Mouse (Mus musculus): ENCODE data around the gene Cmss1. TPM values are rescaled to one million over a fixed set of nuclear protein-coding genes. Genes with fewer than 3 reads are reported as not detected.

Gene Cmss1
- 5.8 and 6.0 TPM in 2 replicates for polyA plus RNA-seq (2012; rRNA removed)
- polyA plus RNA-seq (2014; fragmentation: Nextera tagmentation; extraction: Ambion mirVana), result 23.0 and 26.8 TPM in 2 replicates

GRCm38 (mm10) chr16:57606444-57607227, at the start of gene Cmss1:
Gene Cmss1, minus strand, starts transcription at chr16:57606864.
- H3K9ac ChIP-seq (replicated peaks), result peak within 1 kb of the TSS; percentile 53
- DNase-seq (ENCODE audit: low read depth in 3 of 3, low spot score in 3 of 3), result peak; percentile 66 to 74 (median 68)
- no peak within 1 kb of the TSS for H3K27ac ChIP-seq
- H3K9me3 ChIP-seq (ENCODE audit: control insufficient read depth, low read length), result no peaks in the 10 kb centered on the region
- peaks cover 8 to 9% of the 10 kb centered on the region in 2 experiments for H3K4me1 ChIP-seq (replicated peaks; ENCODE audit: control insufficient read depth in 2 of 2, insufficient read depth in 2 of 2, low read length in 1 of 2)
- peak; percentile 10; the same call in 1 of the 2 replicates for TF ChIP-seq CTCF (IDR thresholded peaks at IDR 0.05; ENCODE audit: low read depth)
- TF ChIP-seq EP300 (IDR thresholded peaks at IDR 0.05; ENCODE audit: low read depth), result no peak
- no peaks in the 10 kb centered on the region for H3K27me3 ChIP-seq (ENCODE audit: control insufficient read depth, insufficient read depth, low read length)
- no peaks in the 10 kb centered on the region for H3K36me3 ChIP-seq (replicated peaks; ENCODE audit: control insufficient read depth, insufficient read depth, low read depth)
- WGBS (ENCODE audit: insufficient replicate concordance), result under 1% methylated on average over 64 of the region's 64 CpGs
- ATAC-seq (ENCODE audit: insufficient read depth), result peak; percentile 88
- H3K4me2 ChIP-seq (ENCODE audit: low read depth), result peak within 1 kb of the TSS; percentile 61
- peak within 1 kb of the TSS; percentile 70 to 71 for H3K4me3 ChIP-seq (ENCODE audit: insufficient read depth in 1 of 2, low read depth in 2 of 2, low read length in 2 of 2)

GRCm38 (mm10) chr16:57649888-57650287, 43.2 kb upstream of the Cmss1 start:
- DNase-seq (ENCODE audit: low read depth in 3 of 3, low spot score in 3 of 3) (no peak), ATAC-seq (ENCODE audit: insufficient read depth) (no peak)
- Histone ChIP-seq H3K27me3 (ENCODE audit: control insufficient read depth, insufficient read depth, low read length) (no peaks in the 10 kb centered on the region), H3K4me3 (ENCODE audit: insufficient read depth in 1 of 2, low read depth in 2 of 2, low read length in 2 of 2) (no peak overlapping the region), H3K36me3 (replicated peaks; ENCODE audit: control insufficient read depth, insufficient read depth, low read depth) (no peaks in the 10 kb centered on the region), H3K27ac (no peak overlapping the region), H3K9ac (replicated peaks) (no peak overlapping the region), H3K4me2 (ENCODE audit: low read depth) (no peak overlapping the region), H3K4me1 (replicated peaks; ENCODE audit: control insufficient read depth in 2 of 2, insufficient read depth in 2 of 2, low read length in 1 of 2) (no peaks in the 10 kb centered on the region), H3K9me3 (ENCODE audit: control insufficient read depth, low read length) (no peaks in the 10 kb centered on the region)
- TF ChIP-seq EP300 (IDR thresholded peaks at IDR 0.05; ENCODE audit: low read depth), result no peak
- TF ChIP-seq CTCF (IDR thresholded peaks at IDR 0.05; ENCODE audit: low read depth), result no peak
- WGBS (ENCODE audit: insufficient replicate concordance), result 50% methylated on average over 2 of the region's 2 CpGs

- no peak for ATAC-seq (ENCODE audit: insufficient read depth)
- no peak overlapping the region for H3K27ac ChIP-seq
- H3K27me3 ChIP-seq (ENCODE audit: control insufficient read depth, insufficient read depth, low read length), result no peaks in the 10 kb centered on the region
- H3K4me3 ChIP-seq (ENCODE audit: insufficient read depth in 1 of 2, low read depth in 2 of 2, low read length in 2 of 2), result no peak overlapping the region
- no peak for DNase-seq (ENCODE audit: low read depth in 3 of 3, low spot score in 3 of 3)
- H3K4me1 ChIP-seq (replicated peaks; ENCODE audit: control insufficient read depth in 2 of 2, insufficient read depth in 2 of 2, low read length in 1 of 2), result no peaks in the 10 kb centered on the region
- WGBS (ENCODE audit: insufficient replicate concordance), result 64% methylated on average over 10 of the region's 10 CpGs
- no peaks in the 10 kb centered on the region for H3K9me3 ChIP-seq (ENCODE audit: control insufficient read depth, low read length)
- no peak overlapping the region for H3K9ac ChIP-seq (replicated peaks)
- H3K36me3 ChIP-seq (replicated peaks; ENCODE audit: control insufficient read depth, insufficient read depth, low read depth), result no peaks in the 10 kb centered on the region
- TF ChIP-seq CTCF (IDR thresholded peaks at IDR 0.05; ENCODE audit: low read depth) (no peak), EP300 (IDR thresholded peaks at IDR 0.05; ENCODE audit: low read depth) (no peak)
- H3K4me2 ChIP-seq (ENCODE audit: low read depth), result no peak overlapping the region
Measured at GRCm38 (mm10) chr16:57641346-57641885, 34.8 kb upstream of the Cmss1 start.

GRCm38 (mm10) chr16:57634766-57635165, 28.1 kb upstream of the Cmss1 start:
- WGBS (ENCODE audit: insufficient replicate concordance), result 42% methylated on average over 5 of the region's 5 CpGs
- ATAC-seq (ENCODE audit: insufficient read depth) (no peak), DNase-seq (ENCODE audit: low read depth in 3 of 3, low spot score in 3 of 3) (no peak)
- H3K9me3 ChIP-seq (ENCODE audit: control insufficient read depth, low read length), result no peaks in the 10 kb centered on the region
- no peak overlapping the region for H3K4me2 ChIP-seq (ENCODE audit: low read depth)
- H3K27ac ChIP-seq, result no peak overlapping the region
- no peaks in the 10 kb centered on the region for H3K4me1 ChIP-seq (replicated peaks; ENCODE audit: control insufficient read depth in 2 of 2, insufficient read depth in 2 of 2, low read length in 1 of 2)
- no peak overlapping the region for H3K9ac ChIP-seq (replicated peaks)
- TF ChIP-seq CTCF (IDR thresholded peaks at IDR 0.05; ENCODE audit: low read depth), result no peak
- no peak for TF ChIP-seq EP300 (IDR thresholded peaks at IDR 0.05; ENCODE audit: low read depth)
- H3K4me3 ChIP-seq (ENCODE audit: insufficient read depth in 1 of 2, low read depth in 2 of 2, low read length in 2 of 2), result no peak overlapping the region
- H3K27me3 ChIP-seq (ENCODE audit: control insufficient read depth, insufficient read depth, low read length), result no peaks in the 10 kb centered on the region
- no peaks in the 10 kb centered on the region for H3K36me3 ChIP-seq (replicated peaks; ENCODE audit: control insufficient read depth, insufficient read depth, low read depth)

- Histone ChIP-seq H3K9me3 (ENCODE audit: control insufficient read depth, low read length) (no peaks in the 10 kb centered on the region), H3K4me3 (ENCODE audit: insufficient read depth in 1 of 2, low read depth in 2 of 2, low read length in 2 of 2) (no peak overlapping the region), H3K36me3 (replicated peaks; ENCODE audit: control insufficient read depth, insufficient read depth, low read depth) (no peaks in the 10 kb centered on the region), H3K9ac (replicated peaks) (no peak overlapping the region), H3K4me1 (replicated peaks; ENCODE audit: control insufficient read depth in 2 of 2, insufficient read depth in 2 of 2, low read length in 1 of 2) (no peaks in the 10 kb centered on the region), H3K4me2 (ENCODE audit: low read depth) (no peak overlapping the region), H3K27me3 (ENCODE audit: control insufficient read depth, insufficient read depth, low read length) (no peaks in the 10 kb centered on the region), H3K27ac (no peak overlapping the region)
- TF ChIP-seq EP300 (IDR thresholded peaks at IDR 0.05; ENCODE audit: low read depth), result no peak
- TF ChIP-seq CTCF (IDR thresholded peaks at IDR 0.05; ENCODE audit: low read depth), result peak; percentile 68
- peak in 2 of 3 experiments; percentile 10 to 19 for DNase-seq (ENCODE audit: low read depth in 3 of 3, low spot score in 3 of 3)
- no peak for ATAC-seq (ENCODE audit: insufficient read depth)
- 6% methylated on average over 6 of the region's 6 CpGs for WGBS (ENCODE audit: insufficient replicate concordance)
Measured at GRCm38 (mm10) chr16:57634191-57634590, 27.5 kb upstream of the Cmss1 start.
